Mouse (Mus musculus): ENCODE measurements around the gene Sln. TPM values are rescaled to one million over a fixed set of nuclear protein-coding genes. Genes with fewer than 3 reads are reported as not detected.
A peak's percentile ranks its signal among the peaks of the same experiment; 100 is the strongest.

The Sln gene
- polyA plus RNA-seq (2016; fragmentation: Nextera tagmentation; extraction: Ambion mirVana) = 4.8 and 8.2 TPM in 2 replicates

DNA sequence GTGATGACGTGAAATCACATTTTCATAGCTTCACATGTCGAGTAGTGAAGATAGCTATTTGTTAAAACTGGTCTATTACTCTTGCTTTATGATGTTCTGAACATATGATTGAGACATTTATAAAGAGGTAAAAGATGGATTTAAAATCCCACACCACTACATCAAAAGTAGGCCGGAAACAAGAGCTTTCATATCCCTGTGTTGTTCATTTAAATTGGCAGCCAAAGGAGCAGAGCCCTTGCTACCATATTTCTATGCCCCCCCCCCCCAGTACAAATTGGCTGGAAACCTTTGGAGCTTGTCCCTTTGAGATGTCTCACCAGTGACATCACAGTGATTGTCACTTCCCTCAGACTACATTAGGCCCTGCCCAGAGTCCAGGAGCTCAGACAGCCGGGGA, at the start of gene Sln:
Sln (plus strand) TSS at position 301 of the 400 bp plus-strand sequence.
- H3K4me3 ChIP-seq = no peak within 1 kb of the TSS
- H3K4me2 ChIP-seq (replicated peaks) = no peak within 1 kb of the TSS
- H3K9ac ChIP-seq = no peak within 1 kb of the TSS
- no peaks in the 10 kb centered on the region for H3K27me3 ChIP-seq (replicated peaks)
- no peak for ATAC-seq (ENCODE audit: low FRiP score, low read depth)
- H3K27ac ChIP-seq = no peak within 1 kb of the TSS
- no peaks in the 10 kb centered on the region for H3K4me1 ChIP-seq
- H3K9me3 ChIP-seq = no peaks in the 10 kb centered on the region
- 92% methylated on average over 4 of the region's 4 CpGs for WGBS
- H3K36me3 ChIP-seq = no peaks in the 10 kb centered on the region

GRCm38 (mm10) chr9:53802921-53803320, 47.0 kb upstream of the Sln start:
- H3K27ac ChIP-seq = no peak overlapping the region
- 95% methylated on average over 7 of the region's 7 CpGs for whole genome bisulfite sequencing
- ATAC-seq (ENCODE audit: low FRiP score, low read depth) = no peak
- H3K27me3 ChIP-seq (replicated peaks) = no peaks in the 10 kb centered on the region
- H3K4me1 ChIP-seq = no peaks in the 10 kb centered on the region
- H3K9ac ChIP-seq = no peak overlapping the region
- no peaks in the 10 kb centered on the region for H3K9me3 ChIP-seq
- no peak overlapping the region for H3K4me2 ChIP-seq (replicated peaks)
- no peak overlapping the region for H3K4me3 ChIP-seq
- no peaks in the 10 kb centered on the region for H3K36me3 ChIP-seq

- 17% methylated on average over 7 of the region's 7 CpGs for WGBS
- ATAC-seq (ENCODE audit: low FRiP score, low read depth) = no peak
- no peak overlapping the region for H3K4me3 ChIP-seq
- no peak overlapping the region for H3K4me2 ChIP-seq (replicated peaks)
- no peak overlapping the region for H3K9ac ChIP-seq
- no peaks in the 10 kb centered on the region for H3K36me3 ChIP-seq
- no peaks in the 10 kb centered on the region for H3K27me3 ChIP-seq (replicated peaks)
- H3K27ac ChIP-seq = no peak overlapping the region
- H3K4me1 ChIP-seq = no peaks in the 10 kb centered on the region
- H3K9me3 ChIP-seq = no peaks in the 10 kb centered on the region
These were observed 43.4 kb upstream of the Sln start for GRCm38 (mm10) chr9:53806496-53807086.

- H3K4me2 ChIP-seq (replicated peaks) = no peak overlapping the region
- H3K4me3 ChIP-seq = no peak overlapping the region
- H3K27me3 ChIP-seq (replicated peaks) = no peaks in the 10 kb centered on the region
- no peaks in the 10 kb centered on the region for H3K4me1 ChIP-seq
- no peak overlapping the region for H3K27ac ChIP-seq
- no peaks in the 10 kb centered on the region for H3K9me3 ChIP-seq
- no peak for ATAC-seq (ENCODE audit: low FRiP score, low read depth)
- no peaks in the 10 kb centered on the region for H3K36me3 ChIP-seq
- no peak overlapping the region for H3K9ac ChIP-seq
- WGBS = 96% methylated on average over 6 of the region's 6 CpGs
These were observed 36.5 kb upstream of the Sln start for GRCm38 (mm10) chr9:53813418-53813817.

- no peaks in the 10 kb centered on the region for H3K9me3 ChIP-seq
- WGBS = 39% methylated on average over 4 of the region's 4 CpGs
- no peak overlapping the region for H3K9ac ChIP-seq
- H3K4me2 ChIP-seq (replicated peaks) = no peak overlapping the region
- H3K27me3 ChIP-seq (replicated peaks) = no peaks in the 10 kb centered on the region
- no peak for ATAC-seq (ENCODE audit: low FRiP score, low read depth)
- H3K4me1 ChIP-seq = no peaks in the 10 kb centered on the region
- no peak overlapping the region for H3K4me3 ChIP-seq
- H3K36me3 ChIP-seq = no peaks in the 10 kb centered on the region
- H3K27ac ChIP-seq = no peak overlapping the region
These were observed 31.2 kb upstream of the Sln start for GRCm38 (mm10) chr9:53818760-53819159.

- ATAC-seq (ENCODE audit: low FRiP score, low read depth) = 0 out of 2 replicates have a peak, but pooled peaks have one; percentile 41
- 9% methylated on average over 9 of the region's 9 CpGs for WGBS
These were observed 24.6 kb upstream of the Sln start for GRCm38 (mm10) chr9:53825318-53825717.

DNA sequence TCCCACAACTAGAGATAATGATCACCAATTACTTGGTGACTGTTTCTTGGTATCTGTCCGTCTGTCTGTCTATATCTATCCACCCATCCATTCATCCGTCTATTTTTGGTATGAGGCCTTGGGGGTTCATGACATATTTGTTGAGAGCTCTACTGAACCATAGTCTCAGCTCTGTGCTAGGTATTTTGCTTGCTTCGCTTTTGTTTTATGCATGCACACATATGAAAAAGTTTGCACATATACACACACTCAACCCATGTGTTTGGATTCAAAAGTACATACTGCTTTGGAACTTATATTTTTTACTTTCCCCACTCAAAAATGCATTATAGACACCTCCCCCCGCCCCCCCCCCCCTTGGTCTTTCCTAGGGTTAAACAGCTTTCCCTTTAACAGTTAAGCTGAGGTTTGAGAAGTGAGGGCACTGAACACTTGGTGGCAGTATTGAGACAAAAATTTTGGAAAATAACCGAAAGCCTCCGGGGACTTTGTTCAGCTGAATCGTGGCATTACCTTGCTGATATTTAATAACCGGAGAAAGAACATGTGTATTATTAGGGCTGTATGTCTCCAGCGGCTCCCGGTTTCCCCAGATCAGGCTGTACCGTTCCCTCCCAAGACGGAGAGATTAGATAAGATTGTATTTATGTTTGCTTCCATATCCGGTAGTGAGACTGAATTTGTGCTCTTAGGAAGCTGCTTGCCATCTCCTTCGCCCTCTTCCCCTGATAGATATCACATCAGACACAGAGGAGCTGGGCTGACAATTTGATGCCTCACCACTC, 20.7 kb upstream of the Sln start:
- no peaks in the 10 kb centered on the region for H3K4me1 ChIP-seq
- WGBS = 26% methylated on average over 14 of the region's 14 CpGs
- peak overlapping the region; percentile 26 for H3K9ac ChIP-seq
- H3K36me3 ChIP-seq = no peaks in the 10 kb centered on the region
- H3K9me3 ChIP-seq = no peaks in the 10 kb centered on the region
- peak overlapping the region; percentile 56 for H3K4me2 ChIP-seq (replicated peaks)
- H3K27ac ChIP-seq = no peak overlapping the region
- H3K27me3 ChIP-seq (replicated peaks) = no peaks in the 10 kb centered on the region
- H3K4me3 ChIP-seq = peak overlapping the region; percentile 21; the same call in 1 of the 2 replicates
- ATAC-seq (ENCODE audit: low FRiP score, low read depth) = peak; percentile 37; the same call in 1 of the 2 replicates

More at GRCm38 (mm10) chr9:53825318-53825717, 24.6 kb upstream of the Sln start:
- H3K9ac ChIP-seq = no peak overlapping the region
- H3K27me3 ChIP-seq (replicated peaks) = no peaks in the 10 kb centered on the region
- H3K36me3 ChIP-seq = no peaks in the 10 kb centered on the region
- H3K4me2 ChIP-seq (replicated peaks) = no peak overlapping the region
- H3K4me3 ChIP-seq = no peak overlapping the region
- no peaks in the 10 kb centered on the region for H3K4me1 ChIP-seq
- H3K27ac ChIP-seq = no peak overlapping the region
- no peaks in the 10 kb centered on the region for H3K9me3 ChIP-seq

GRCm38 (mm10) chr9:53829866-53830209, 20.1 kb upstream of the Sln start:
- ATAC-seq (ENCODE audit: low FRiP score, low read depth) = 0 out of 2 replicates have a peak, but pooled peaks have one; percentile 33
- peak overlapping the region; percentile 26 for H3K9ac ChIP-seq
- H3K4me1 ChIP-seq = no peaks in the 10 kb centered on the region
- H3K4me2 ChIP-seq (replicated peaks) = peak overlapping the region; percentile 56
- no peaks in the 10 kb centered on the region for H3K9me3 ChIP-seq
- H3K36me3 ChIP-seq = no peaks in the 10 kb centered on the region
- H3K27me3 ChIP-seq (replicated peaks) = no peaks in the 10 kb centered on the region
- H3K4me3 ChIP-seq = peak overlapping the region; percentile 21; the same call in 1 of the 2 replicates
- 63% methylated on average over 2 of the region's 2 CpGs for WGBS
- no peak overlapping the region for H3K27ac ChIP-seq

DNA sequence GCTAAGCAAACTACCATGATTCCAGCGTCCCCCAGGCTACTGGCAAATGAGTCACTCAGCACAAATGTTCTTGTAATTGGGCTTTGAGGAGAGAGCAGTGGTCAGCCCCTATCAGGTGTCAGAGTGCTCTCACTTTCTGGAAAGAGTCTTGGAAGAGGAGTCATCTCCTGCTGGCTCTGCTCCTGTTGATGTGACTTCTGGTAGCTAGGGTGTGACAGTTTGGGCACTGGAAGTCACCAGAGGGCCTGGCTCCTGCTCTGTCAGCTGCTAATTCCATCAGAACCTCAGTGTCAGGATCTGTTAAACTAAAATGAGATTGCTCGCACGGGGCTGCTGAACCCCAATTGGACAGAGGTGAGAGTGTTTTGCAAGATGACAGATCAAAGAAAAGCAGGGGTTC, 14.9 kb upstream of the Sln start:
- no peak for ATAC-seq (ENCODE audit: low FRiP score, low read depth)
- Histone ChIP-seq H3K9ac (no peak overlapping the region), H3K9me3 (no peaks in the 10 kb centered on the region), H3K27ac (no peak overlapping the region), H3K4me2 (replicated peaks) (no peak overlapping the region), H3K36me3 (no peaks in the 10 kb centered on the region), H3K4me1 (no peaks in the 10 kb centered on the region), H3K4me3 (no peak overlapping the region), H3K27me3 (replicated peaks) (no peaks in the 10 kb centered on the region)
- WGBS = 71% methylated on average over 3 of the region's 3 CpGs

- Histone ChIP-seq H3K4me1 (no peaks in the 10 kb centered on the region), H3K9me3 (no peaks in the 10 kb centered on the region), H3K9ac (no peak overlapping the region), H3K27me3 (replicated peaks) (no peaks in the 10 kb centered on the region), H3K36me3 (no peaks in the 10 kb centered on the region), H3K4me3 (no peak overlapping the region), H3K4me2 (replicated peaks) (no peak overlapping the region), H3K27ac (no peak overlapping the region)
- 72% methylated on average over 4 of the region's 4 CpGs for WGBS
- ATAC-seq (ENCODE audit: low FRiP score, low read depth) = no peak
These were observed 14.0 kb upstream of the Sln start for GRCm38 (mm10) chr9:53835976-53836375.

- WGBS = 82% methylated on average over 8 of the region's 8 CpGs
- H3K9me3 ChIP-seq = no peaks in the 10 kb centered on the region
- no peaks in the 10 kb centered on the region for H3K27me3 ChIP-seq (replicated peaks)
- H3K4me3 ChIP-seq = no peak overlapping the region
- H3K4me2 ChIP-seq (replicated peaks) = no peak overlapping the region
- H3K27ac ChIP-seq = no peak overlapping the region
- H3K9ac ChIP-seq = no peak overlapping the region
- H3K4me1 ChIP-seq = no peaks in the 10 kb centered on the region
- no peak for ATAC-seq (ENCODE audit: low FRiP score, low read depth)
- no peaks in the 10 kb centered on the region for H3K36me3 ChIP-seq
These were observed 11.1 kb upstream of the Sln start for GRCm38 (mm10) chr9:53838816-53839215.

GRCm38 (mm10) chr9:53848548-53848947, 1.4 kb upstream of the Sln start:
- Histone ChIP-seq H3K4me2 (replicated peaks) (no peak overlapping the region), H3K27me3 (replicated peaks) (no peaks in the 10 kb centered on the region), H3K9ac (no peak overlapping the region), H3K4me3 (no peak overlapping the region), H3K4me1 (no peaks in the 10 kb centered on the region), H3K36me3 (no peaks in the 10 kb centered on the region), H3K27ac (no peak overlapping the region), H3K9me3 (no peaks in the 10 kb centered on the region)
- WGBS = 76% methylated on average over 8 of the region's 8 CpGs
- ATAC-seq (ENCODE audit: low FRiP score, low read depth) = no peak

Data from neural tube, embryonic 12.5 days (tissue).